Mouse (Mus musculus) bone marrow macrophage, adult 2 months (primary cell): ENCODE measurements around the gene Kcna1. TPM values are rescaled to one million over a fixed set of nuclear protein-coding genes. Genes with fewer than 3 reads are reported as not detected.

Source experiments
- H3K27ac ChIP-seq: 2 replicates; pipeline ENCODE4 v1.5.1; 2012; ENCODE audit warnings: low read depth, low read length; ENCODE audit not compliant: insufficient read depth
- H3K4me1 ChIP-seq: 2 replicates; pipeline ENCODE4 v1.6.1; 2012; ENCODE audit warnings: low read length; ENCODE audit not compliant: control insufficient read depth, insufficient read depth
- H3K4me3 ChIP-seq: 2 replicates; pipeline ENCODE4 v1.5.1; 2012; ENCODE audit warnings: mild to moderate bottlenecking, low read length, moderate library complexity; ENCODE audit not compliant: insufficient read depth
- CTCF ChIP-seq: IDR thresholded peaks from 2 replicates; pipeline ENCODE4 v1.5.1; 2012; ENCODE audit warnings: low read depth, mild to moderate bottlenecking, low read length, moderate library complexity
- POLR2A ChIP-seq: IDR thresholded peaks from 2 replicates; pipeline ENCODE4 v1.6.1; 2012; ENCODE audit warnings: mild to moderate bottlenecking, low read depth, low read length, borderline replicate concordance
- polyA plus RNA-seq: library from polyadenylated mRNA; stranded (reverse); fragments of >200 nt; gene quantifications from 2 replicates; pipeline ENCODE4 v1.2.4, GENCODE M21; 2012; ENCODE audit not compliant: missing spikeins, insufficient read depth, insufficient read length

Kcna1 gene
- polyA plus RNA-seq, 1 experiment, result not detected

- Histone ChIP-seq H3K27ac (no peak overlapping the region), H3K4me1 (no peaks in the 10 kb centered on the region), H3K4me3 (no peak overlapping the region)
- TF ChIP-seq CTCF (no peak), POLR2A (no peak)
These were observed 46.8 kb downstream of the Kcna1 start for GRCm38 (mm10) chr6:126599201-126599995.

- TF ChIP-seq POLR2A (no peak), CTCF (no peak)
- no peak overlapping the region for H3K27ac ChIP-seq
- no peaks in the 10 kb centered on the region for H3K4me1 ChIP-seq
- no peak overlapping the region for H3K4me3 ChIP-seq
These were observed 48.4 kb downstream of the Kcna1 start for GRCm38 (mm10) chr6:126597741-126598140.

GRCm38 (mm10) chr6:126595805-126596629 lies 50.2 kb downstream of the Kcna1 start:
- H3K4me3 ChIP-seq, result no peak overlapping the region
- no peaks in the 10 kb centered on the region for H3K4me1 ChIP-seq
- H3K27ac ChIP-seq, result no peak overlapping the region
- TF ChIP-seq POLR2A, result no peak
- TF ChIP-seq CTCF, result no peak

- Histone ChIP-seq H3K4me3 (no peak overlapping the region), H3K4me1 (no peaks in the 10 kb centered on the region), H3K27ac (no peak overlapping the region)
- TF ChIP-seq POLR2A, result no peak
- no peak for TF ChIP-seq CTCF
These were observed 51.1 kb downstream of the Kcna1 start for GRCm38 (mm10) chr6:126595130-126595529.

- H3K4me1 ChIP-seq, result no peaks in the 10 kb centered on the region
- H3K4me3 ChIP-seq, result no peak overlapping the region
- TF ChIP-seq POLR2A, result no peak
- no peak for TF ChIP-seq CTCF
- H3K27ac ChIP-seq, result no peak overlapping the region
These were observed 51.8 kb downstream of the Kcna1 start for GRCm38 (mm10) chr6:126594365-126594764.

- no peaks in the 10 kb centered on the region for H3K4me1 ChIP-seq
- TF ChIP-seq CTCF, result no peak
- no peak for TF ChIP-seq POLR2A
These were observed 52.8 kb downstream of the Kcna1 start for GRCm38 (mm10) chr6:126593336-126593735.

More at GRCm38 (mm10) chr6:126593336-126593735, 52.8 kb downstream of the Kcna1 start:
- no peak overlapping the region for H3K4me3 ChIP-seq
- no peak overlapping the region for H3K27ac ChIP-seq

Other genes with a start within 250 kb of the Kcna1 start
- not detected in 2 replicates for gene Kcna5, start 111.0 kb downstream of the Kcna1 start, polyA plus RNA-seq
- gene Kcna6, start 94.3 kb upstream of the Kcna1 start, polyA plus RNA-seq, result not detected in 2 replicates
- 44.3 and 49.2 TPM in 2 replicates for gene Ndufa9, start 202.8 kb upstream of the Kcna1 start, polyA plus RNA-seq
- 0.42 and 1.0 TPM in 2 replicates for gene Akap3, start 206.7 kb upstream of the Kcna1 start, polyA plus RNA-seq